Mouse (Mus musculus) stomach, postnatal 0 days (tissue): ENCODE data around the gene Sgcg. TPM values are rescaled to one million over a fixed set of nuclear protein-coding genes. Genes with fewer than 3 reads are reported as not detected.

ENCODE experiments used
- ATAC-seq: fragments of 200-750 bp; cut with Nextera tagmentation; 2 replicates; pipeline ENCODE4 v1.8.0; 2017; ENCODE audit not compliant: low FRiP score, low TSS enrichment
- DNase-seq: peaks from one replicate; pipeline ENCODE4 v3.0.0-alpha.2; 2016; ENCODE audit warnings: low spot score
- H3K27ac ChIP-seq: fragments of 300-500 bp; sonication (generic); replicated peaks from 2 replicates; pipeline ENCODE4 v1.5.1; 2014; ENCODE audit warnings: mild to moderate bottlenecking, control low read depth
- H3K27me3 ChIP-seq: fragments of 300-500 bp; sonication (generic); 2 replicates; pipeline ENCODE4 v1.6.1; 2014; ENCODE audit warnings: low read length; ENCODE audit not compliant: control insufficient read depth, insufficient read depth
- H3K36me3 ChIP-seq: fragments of 300-500 bp; sonication (generic); 2 replicates; pipeline ENCODE4 v1.6.1; 2014; ENCODE audit warnings: low read length, mixed read lengths; ENCODE audit not compliant: control insufficient read depth, insufficient read depth
- H3K4me1 ChIP-seq: fragments of 300-500 bp; sonication (generic); replicated peaks from 2 replicates; pipeline ENCODE4 v1.6.1; 2014; ENCODE audit warnings: antibody characterized with exemption; ENCODE audit not compliant: control insufficient read depth, insufficient read depth
- H3K4me2 ChIP-seq: fragments of 300-500 bp; sonication (generic); replicated peaks from 2 replicates; pipeline ENCODE4 v1.6.1; 2014; ENCODE audit warnings: low read depth, mild to moderate bottlenecking, control low read depth, moderate library complexity
- H3K4me3 ChIP-seq: fragments of 300-500 bp; sonication (generic); 2 replicates; pipeline ENCODE4 v1.5.1; 2014; ENCODE audit warnings: low read depth, low read length, control low read depth
- H3K9ac ChIP-seq: fragments of 300-500 bp; sonication (generic); 2 replicates; pipeline ENCODE4 v1.6.1; 2014; ENCODE audit warnings: mild to moderate bottlenecking, low read length, control low read depth, mixed read lengths
- H3K9me3 ChIP-seq: fragments of 300-500 bp; sonication (generic); 2 replicates; pipeline ENCODE4 v1.6.1; 2016; ENCODE audit warnings: low read length; ENCODE audit not compliant: control insufficient read depth
- CTCF ChIP-seq: IDR thresholded peaks from 2 replicates; pipeline ENCODE4 v1.5.1; 2016; ENCODE audit warnings: antibody characterized with exemption, low read depth, mild to moderate bottlenecking, moderate library complexity
- EP300 ChIP-seq: optimal IDR thresholded peaks from 2 replicates; pipeline ENCODE3; 2016; ENCODE audit warnings: antibody characterized with exemption
- WGBS: fragments of 180-500 bp; shearing (Covaris S2); extraction: QIAGEN DNeasy Blood & Tissue Kit; methylation state at CpG from one replicate; pipeline ENCODE4 v1.1.7; 2014; 5-methylcytosine and 5-hydroxymethylcytosine counted together
- polyA plus RNA-seq: library from polyadenylated mRNA; unstranded; fragments of >200 nt; fragmentation: Nextera tagmentation; extraction: Ambion mirVana; gene quantifications from 2 replicates; pipeline ENCODE4 v1.2.1, GENCODE M21; 2015

Gene Sgcg
- polyA plus RNA-seq, 1 experiment from 2014 or later = 2.9 TPM

DNA sequence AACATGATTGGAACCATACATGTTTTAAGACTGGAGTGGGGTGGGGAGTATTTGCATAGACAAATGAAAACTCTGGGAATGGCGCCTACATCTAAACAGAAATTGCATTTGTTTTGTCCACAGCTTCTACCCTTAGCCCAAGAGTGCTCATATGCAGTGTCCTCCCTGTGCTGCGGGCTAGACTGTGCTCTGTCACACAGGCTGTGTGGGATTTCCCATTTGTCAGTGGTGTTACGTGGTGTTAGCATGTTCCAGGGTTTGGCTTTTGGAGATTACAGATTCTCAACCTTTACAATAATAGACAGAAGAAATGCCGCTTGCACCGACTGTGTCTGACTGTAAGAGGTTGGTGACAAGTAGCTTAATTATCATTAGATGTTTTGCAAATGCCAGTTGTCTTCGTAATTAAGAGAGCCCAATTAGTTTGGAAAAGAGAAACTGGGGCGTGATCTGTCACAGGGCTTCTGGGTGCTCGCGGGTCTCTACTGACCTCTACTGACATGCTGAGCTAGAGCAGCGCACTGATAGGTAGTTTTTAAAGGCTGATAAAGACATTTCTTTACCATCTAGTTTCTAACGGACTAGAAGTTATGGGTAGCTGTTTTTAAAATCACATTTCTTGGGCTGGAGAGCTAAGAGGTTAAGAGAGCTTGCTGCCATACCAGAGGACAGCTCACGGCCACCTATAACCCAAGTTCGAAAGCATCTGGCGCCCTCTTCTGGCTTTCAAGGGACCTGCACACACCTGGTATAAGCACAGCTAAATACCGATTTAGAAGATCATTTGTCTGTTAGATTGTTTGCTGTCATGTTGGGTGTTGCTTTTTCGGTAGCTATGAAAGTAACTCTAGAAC lies 35.8 kb upstream of the Sgcg start:
- H3K9me3 ChIP-seq = no peaks in the 10 kb centered on the region
- DNase-seq (peak; percentile 47), ATAC-seq (no peak)
- H3K36me3 ChIP-seq = no peaks in the 10 kb centered on the region
- WGBS = 52% methylated on average over 16 of the region's 16 CpGs
- H3K4me1 ChIP-seq = no peaks in the 10 kb centered on the region
- H3K4me3 ChIP-seq = no peak overlapping the region
- no peak overlapping the region for H3K4me2 ChIP-seq
- no peak overlapping the region for H3K27ac ChIP-seq
- H3K9ac ChIP-seq = no peak overlapping the region
- TF ChIP-seq CTCF = peak; percentile 61; the same call in 1 of the 2 replicates
- TF ChIP-seq EP300 = no peak
- no peaks in the 10 kb centered on the region for H3K27me3 ChIP-seq

DNA sequence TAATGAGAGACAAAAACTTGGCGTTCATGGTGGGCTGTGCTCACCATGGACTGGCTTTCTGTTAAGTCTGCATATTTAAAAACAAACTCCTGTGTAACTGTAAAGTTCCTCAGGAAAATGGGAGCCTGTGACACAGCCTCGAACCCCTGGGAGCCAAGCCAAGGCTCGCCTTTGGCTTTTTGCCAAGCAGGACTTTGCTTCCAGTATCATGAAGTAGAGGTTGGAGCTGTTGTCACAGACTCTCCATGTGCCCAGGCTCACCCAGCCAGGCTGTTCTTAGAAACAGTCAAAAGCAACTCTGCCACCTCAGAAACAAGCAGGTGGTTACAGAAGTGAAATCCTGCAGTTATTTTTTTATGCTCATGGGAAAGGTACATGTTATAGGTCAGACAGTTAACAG lies 32.4 kb upstream of the Sgcg start:
- H3K27ac ChIP-seq = 0 out of 2 replicates have a peak overlapping the region, but pooled peaks have one; percentile 30
- ATAC-seq = no peak
- no peaks in the 10 kb centered on the region for H3K36me3 ChIP-seq
- H3K9me3 ChIP-seq = no peaks in the 10 kb centered on the region
- peak; percentile 46 for DNase-seq
- no peak overlapping the region for H3K4me2 ChIP-seq
- TF ChIP-seq CTCF (no peak), EP300 (no peak)
- no peak overlapping the region for H3K4me3 ChIP-seq
- H3K27me3 ChIP-seq = no peaks in the 10 kb centered on the region
- 23% methylated on average over 3 of the region's 3 CpGs for WGBS
- H3K9ac ChIP-seq = no peak overlapping the region
- H3K4me1 ChIP-seq = no peaks in the 10 kb centered on the region

- Histone ChIP-seq H3K9me3 (no peaks in the 10 kb centered on the region), H3K4me2 (no peak overlapping the region), H3K4me3 (no peak overlapping the region), H3K27me3 (no peaks in the 10 kb centered on the region), H3K36me3 (no peaks in the 10 kb centered on the region), H3K4me1 (no peaks in the 10 kb centered on the region), H3K27ac (no peak overlapping the region), H3K9ac (no peak overlapping the region)
- DNase-seq (no peak), ATAC-seq (no peak)
- 64% methylated on average over 19 of the region's 19 CpGs for WGBS
- no peak for TF ChIP-seq EP300
- no peak for TF ChIP-seq CTCF
Measured at GRCm38 (mm10) chr14:61288606-61289286, 30.5 kb upstream of the Sgcg start.

GRCm38 (mm10) chr14:61278676-61279300 lies 20.5 kb upstream of the Sgcg start:
- Histone ChIP-seq H3K4me2 (no peak overlapping the region), H3K9me3 (no peaks in the 10 kb centered on the region), H3K4me3 (no peak overlapping the region), H3K36me3 (no peaks in the 10 kb centered on the region; the same call in 1 of the 2 replicates), H3K27me3 (peaks cover 2% of the 10 kb centered on the region; the same call in 1 of the 2 replicates), H3K4me1 (no peaks in the 10 kb centered on the region), H3K27ac (no peak overlapping the region), H3K9ac (no peak overlapping the region)
- ATAC-seq (no peak), DNase-seq (no peak)
- 74% methylated on average over 7 of the region's 7 CpGs for WGBS
- TF ChIP-seq CTCF = no peak
- no peak for TF ChIP-seq EP300

- Histone ChIP-seq H3K4me1 (no peaks in the 10 kb centered on the region), H3K27ac (no peak overlapping the region), H3K9ac (no peak overlapping the region), H3K27me3 (peaks cover 2% of the 10 kb centered on the region; the same call in 1 of the 2 replicates), H3K9me3 (no peaks in the 10 kb centered on the region), H3K36me3 (no peaks in the 10 kb centered on the region; the same call in 1 of the 2 replicates), H3K4me3 (no peak overlapping the region), H3K4me2 (no peak overlapping the region)
- TF ChIP-seq EP300 (no peak), CTCF (peak; percentile 83)
- DNase-seq (peak; percentile 60), ATAC-seq (no peak)
- 30% methylated on average over 1 of the region's 1 CpGs for WGBS
Measured at GRCm38 (mm10) chr14:61277285-61277684, 19.0 kb upstream of the Sgcg start.
